Mouse (Mus musculus) CD8-positive naive resting alpha-beta T cell, adult 2 months (primary cell): ENCODE results near the gene Sdad1.

Source experiments
- DNase-seq, 2 experiments: peaks; one replicate each; pipeline ENCODE4 v3.0.0; 2022; ENCODE audit warnings: low read depth in 2 of 2, low spot score in 2 of 2

Gene Sdad1

DNA sequence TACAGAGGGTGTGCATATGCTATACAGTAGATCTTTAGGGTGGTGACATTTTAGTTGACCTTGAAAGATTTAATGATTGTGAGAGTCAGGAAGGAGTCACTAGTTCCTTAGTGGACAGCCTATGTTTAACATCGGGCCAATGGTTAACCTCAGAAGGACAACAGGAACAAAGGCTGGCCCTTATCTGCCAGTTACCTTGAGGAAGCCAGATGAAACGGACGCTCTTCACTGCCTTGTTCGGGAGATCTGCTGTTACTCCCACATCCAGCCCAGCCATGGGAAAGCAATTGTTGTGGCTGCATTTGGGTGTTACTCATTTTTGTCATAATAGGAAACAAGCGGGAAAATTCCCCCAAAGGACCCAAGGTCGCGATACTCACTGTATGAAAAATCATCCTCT is 3.5 kb upstream of the Sdad1 start:
- DNase-seq: no peak

DNA sequence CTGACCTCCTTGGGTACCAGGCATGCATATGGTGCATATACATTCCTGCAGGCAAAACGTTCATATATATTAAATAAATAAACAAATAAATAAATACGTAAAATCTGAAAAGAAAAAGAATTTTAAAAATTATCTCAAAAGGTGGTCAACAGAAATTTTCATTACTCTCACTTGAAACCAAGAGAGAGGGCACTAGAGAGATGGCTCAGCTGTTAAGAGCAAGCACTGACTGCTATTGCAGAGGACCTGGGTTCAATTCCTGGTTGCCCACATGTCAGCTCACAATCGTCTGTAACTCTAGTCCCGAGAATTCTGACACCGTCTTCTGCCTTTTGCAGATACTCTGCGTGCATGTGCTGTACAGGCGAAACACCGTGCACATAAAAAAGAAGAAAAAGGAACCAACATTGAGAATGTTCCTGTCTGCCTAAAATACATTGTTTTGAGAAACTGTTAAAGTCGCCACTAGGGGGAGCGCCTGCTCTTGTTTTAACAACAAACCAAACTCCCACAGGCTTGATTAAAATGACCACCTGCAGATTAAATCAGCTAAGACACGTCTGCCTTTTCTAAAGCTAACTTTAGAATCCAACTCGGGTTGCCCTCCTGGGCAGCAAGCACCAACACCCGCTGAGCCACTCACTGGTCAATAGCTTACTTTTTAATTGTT is 1.9 kb upstream of the Sdad1 start:
- peak; percentile 74 to 85 for DNase-seq

DNA sequence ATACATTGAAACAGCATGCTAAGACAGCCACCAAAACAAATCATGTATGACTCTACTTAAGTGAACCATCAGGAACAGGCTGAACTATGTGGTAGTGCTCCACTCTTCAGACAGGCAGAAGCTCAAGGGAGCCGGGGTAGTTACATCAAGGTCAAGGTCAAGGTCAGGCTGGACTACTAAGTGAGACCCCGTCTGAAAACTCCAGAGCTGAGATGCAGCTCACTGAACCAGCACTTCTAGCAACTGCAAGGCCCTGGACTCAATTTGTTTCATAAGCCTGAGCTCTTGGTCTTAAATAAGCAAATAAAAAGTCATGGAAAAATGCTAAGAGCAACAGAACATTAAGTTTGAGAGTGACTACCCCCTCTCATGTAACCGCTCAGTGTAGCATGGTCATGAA is 6.0 kb downstream of the Sdad1 start:
- no peak for DNase-seq

DNA sequence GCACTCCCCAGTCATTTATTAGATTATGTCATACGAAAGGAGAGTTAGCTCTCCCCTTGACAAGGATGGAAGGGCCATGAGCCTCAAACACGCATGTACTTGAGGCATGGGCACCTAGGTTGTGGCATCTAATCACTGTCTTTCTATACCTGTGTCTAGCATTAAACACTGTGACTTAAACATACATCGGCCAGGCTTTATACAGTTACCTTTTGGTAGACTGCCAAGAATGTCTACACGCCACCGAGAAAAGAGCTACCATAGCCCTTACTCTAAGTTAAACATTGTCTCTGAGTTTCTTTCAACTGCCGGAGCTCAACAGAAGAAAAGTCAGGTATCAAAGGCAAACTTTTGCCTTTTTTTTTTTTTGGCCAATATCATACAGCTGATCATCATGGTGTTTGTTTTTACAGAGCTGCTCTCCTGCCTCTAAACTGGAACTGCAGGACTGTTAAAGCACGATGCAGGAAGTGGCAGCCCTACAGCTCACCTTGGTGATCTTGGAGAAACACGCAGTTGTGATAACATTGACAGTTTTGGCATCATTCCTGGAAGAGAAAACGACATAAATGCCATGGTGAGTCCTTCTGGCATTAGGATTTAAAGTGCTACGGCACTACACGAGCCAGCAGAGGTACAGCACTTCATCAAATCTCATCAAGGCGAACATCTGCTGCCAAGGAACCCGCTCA is 8.0 kb downstream of the Sdad1 start:
- no peak for DNase-seq

DNA sequence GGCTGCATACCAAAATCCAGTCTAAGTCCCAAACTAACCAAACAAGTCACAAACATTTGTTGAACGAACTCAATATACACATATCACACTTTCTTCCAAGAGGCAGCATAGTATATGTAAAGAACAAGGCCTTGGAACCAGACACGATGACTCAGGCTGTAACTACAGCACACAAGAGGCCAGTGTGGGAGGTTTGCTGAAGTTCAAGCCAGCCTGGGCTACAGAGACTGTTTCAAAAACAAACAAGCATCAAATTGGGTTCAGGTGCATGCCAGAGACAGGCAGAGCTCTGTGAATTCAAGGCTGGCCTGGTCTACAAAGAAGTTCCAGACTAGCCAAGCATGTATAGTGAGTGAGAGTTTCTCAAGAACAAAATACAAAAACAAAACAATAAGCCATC is 15.8 kb downstream of the Sdad1 start:
- DNase-seq: no peak

DNA sequence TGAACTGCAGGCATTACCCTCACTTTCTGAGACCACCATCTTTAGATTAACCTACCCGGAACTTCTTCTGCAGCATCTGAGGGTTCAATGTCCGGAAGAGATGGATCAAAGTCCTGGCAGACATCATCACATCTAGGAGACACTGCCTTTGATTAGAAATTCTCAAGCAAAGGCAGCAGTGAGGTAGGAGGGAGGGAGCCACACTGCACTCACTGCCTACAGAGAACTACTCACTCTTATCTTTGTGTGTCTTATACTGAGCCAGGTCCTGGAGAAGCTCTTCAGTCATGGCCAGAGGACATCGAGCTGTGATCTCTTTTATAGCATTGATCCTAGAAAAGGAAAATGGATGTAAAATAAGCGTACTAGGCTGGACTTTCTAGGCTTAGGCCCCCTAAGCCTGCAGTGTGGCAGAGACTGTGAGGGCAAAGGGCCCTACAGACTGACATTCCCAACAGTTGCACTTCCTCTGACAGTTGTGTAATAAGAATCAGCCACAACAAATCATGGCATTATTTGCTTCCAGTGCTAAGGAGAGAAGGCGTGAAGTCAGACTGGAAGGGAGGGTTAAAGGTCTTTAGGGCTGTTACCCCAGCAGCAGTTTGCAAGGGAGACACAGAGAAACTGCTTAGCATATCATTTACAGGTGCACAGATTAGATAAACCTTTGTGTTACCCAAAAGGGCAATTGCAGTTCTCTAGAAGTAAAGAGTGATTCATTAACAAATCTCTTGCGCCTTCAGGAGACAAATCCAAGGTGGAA is 18.4 kb downstream of the Sdad1 start:
- DNase-seq: no peak

DNA sequence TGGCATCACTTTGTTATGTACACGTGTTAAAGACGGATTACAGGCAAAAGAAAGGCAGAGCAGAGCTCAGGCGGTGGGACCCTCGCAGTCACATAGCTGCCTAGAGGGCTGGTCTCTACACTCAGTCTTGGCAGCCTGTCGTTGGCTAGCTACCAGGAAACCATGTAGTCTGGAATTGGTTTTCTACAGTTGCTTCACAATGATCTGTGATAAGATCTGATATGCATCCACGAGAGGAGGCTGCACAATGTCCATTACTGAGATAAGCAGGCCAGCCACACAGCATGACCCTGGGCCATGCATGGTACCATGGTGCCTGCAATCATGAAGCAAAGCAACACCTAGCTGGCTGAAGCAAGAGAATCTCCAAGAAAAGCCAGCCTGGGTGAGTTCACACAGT is 22.4 kb downstream of the Sdad1 start:
- DNase-seq: no peak

DNA sequence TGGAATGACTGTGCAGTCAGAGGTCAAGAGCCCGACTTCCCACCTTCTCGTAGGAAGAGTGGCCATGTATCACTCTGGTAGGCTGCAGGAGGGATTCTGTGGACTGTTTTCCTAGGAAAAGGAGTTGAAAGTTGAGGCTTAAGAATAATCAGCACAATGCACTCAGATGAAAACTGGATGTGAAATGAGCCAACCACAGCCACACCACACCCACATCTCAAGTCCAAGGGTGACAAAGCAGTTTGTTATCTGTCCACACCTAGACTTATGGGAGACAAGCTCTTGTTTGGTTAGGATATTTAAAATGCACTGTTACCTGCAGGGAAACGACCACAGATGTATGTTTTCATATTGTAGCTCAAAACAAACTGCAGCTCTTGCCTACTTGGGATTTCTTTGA is 27.2 kb downstream of the Sdad1 start:
- no peak for DNase-seq

DNA sequence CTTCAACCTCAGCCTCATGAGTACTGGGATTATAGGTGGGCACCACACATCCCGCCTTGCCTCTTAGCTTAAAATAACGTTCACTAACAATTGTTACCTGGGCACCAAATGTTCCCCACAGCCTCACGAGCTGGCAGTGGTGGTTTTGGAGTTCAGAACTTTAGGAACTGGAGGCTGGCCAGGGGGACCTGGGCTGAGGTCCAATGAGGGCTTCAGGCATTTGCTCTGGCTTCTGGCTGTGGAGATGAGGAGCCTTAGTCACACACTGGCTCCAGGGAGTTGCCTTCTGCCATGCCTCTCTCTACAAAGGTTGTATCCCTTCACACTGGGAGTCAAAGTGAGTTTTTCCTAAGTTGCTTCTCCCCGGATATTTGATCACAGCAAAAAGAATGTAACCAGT is 27.7 kb downstream of the Sdad1 start:
- no peak for DNase-seq

DNA sequence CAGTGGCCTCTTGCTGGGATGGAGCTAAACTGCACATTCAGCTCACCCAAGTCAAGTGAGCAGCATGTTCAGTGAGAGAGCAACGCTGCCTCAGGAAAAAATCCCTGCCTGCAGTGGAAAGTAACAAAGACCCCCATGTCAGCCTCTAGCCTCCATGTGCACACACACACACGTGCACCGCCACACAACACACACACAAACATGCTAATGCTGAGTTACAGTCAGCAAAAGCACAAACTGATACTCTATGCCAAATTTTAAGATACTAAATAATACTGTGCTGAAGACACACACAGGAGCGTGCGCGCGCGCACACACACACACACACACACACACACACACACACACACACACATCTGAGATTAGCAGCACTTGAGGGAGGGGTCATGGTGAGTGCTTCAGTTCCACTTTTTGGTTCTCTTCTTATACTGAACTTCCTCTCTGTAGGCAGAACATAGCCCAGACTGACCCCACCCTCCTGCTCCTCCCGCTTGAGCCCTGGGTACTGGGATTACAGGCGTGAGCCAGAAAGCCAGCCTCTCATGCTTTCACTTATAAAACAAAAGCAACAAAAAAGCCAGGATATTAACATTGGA is 31.2 kb downstream of the Sdad1 start:
- no peak for DNase-seq

DNA sequence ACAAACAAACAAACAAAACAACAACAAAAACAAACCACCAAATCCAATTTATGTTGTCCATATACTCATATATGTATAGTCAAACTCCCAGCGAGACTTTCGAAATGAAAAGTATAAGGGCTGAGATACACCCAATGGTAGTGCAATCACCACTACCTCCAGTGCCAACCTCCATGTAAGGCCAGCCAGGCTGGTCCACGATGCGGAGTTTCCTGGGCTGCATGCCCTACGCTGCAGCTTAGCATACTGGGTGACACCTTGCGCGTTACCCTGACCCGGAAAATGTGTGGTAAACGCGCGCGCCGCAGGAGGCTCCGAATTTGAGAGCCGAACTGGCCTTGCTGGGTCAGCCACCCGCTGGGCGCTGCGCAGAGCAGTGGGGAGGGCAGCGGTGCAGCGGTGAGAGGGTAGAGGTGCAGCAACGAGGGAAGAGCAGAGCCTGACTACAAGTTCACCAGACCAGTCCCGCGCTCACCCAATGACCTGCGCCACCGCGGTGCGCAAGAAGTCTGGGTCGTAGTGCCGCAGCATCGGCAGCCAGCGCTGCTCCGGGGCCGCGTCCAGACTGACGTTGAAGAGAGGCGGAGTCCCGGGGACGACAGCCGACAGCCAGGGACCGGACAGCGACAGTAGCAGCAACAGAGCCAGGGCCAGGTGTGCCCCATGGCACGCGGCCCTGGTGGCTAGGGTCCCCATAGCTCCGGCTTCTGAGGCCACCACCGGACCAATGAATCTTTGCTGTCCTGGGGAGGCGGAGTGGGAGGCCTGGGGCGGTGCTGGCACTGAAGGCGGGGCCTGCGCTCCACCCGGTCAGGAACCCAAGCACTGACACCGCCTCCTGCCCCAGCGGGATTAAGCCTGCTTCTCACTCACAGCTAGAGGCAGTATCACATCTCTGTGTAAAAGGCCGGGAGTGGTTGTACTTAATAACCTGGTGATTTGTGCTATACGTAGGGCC is 32.6 kb downstream of the Sdad1 start, which contains the start of gene Naaa:
TSS of gene Naaa (minus strand) at position 734 of the 958 bp plus-strand sequence.
- DNase-seq: peak; percentile 68 to 72

DNA sequence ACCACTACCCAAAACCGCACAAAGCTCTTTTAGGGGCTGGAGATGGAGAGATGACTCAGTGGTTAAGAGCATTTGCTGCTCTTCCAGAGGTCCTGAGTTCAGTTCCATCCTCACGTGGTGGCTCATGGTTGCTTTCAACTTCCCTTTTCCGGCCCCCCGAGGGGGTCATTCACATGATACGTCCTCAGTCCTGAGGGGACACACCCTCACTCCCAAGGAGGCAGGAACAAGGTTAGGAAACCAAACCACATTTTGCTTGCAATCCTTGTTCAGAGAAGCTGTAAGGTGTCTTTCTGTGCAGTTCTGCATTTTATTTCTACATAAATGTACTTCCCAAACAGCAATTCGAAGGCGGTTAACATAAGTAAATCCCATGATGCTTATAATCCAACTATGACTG is 39.8 kb downstream of the Sdad1 start:
- DNase-seq: no peak

DNA sequence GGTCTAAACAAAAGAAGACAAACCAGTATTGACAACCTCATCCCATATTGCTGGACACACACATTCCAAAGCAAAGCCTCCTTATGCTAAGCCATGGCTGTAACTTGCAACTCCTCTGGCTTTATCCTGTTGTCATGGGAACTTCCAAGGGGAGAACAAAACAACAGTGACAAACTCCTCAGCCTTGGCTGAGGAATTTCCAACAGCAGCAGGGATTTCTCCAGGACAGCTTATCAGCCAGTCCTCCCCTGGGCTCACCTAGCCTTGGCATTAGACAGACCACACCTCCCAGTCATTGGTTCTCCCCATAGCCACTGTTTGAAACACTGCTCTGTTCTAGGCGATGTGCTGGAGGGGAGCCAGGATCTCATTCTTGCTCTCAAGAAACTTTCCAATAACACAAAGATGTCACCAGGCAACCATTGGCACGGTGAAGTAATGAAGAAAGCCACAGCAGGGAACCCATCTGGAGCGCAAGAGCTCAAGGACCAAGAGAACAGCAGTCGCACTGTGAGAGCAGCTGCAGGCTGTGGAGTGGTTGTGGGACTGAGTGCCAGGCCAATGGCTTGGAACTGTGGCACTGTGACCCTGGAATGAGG is 46.4 kb downstream of the Sdad1 start:
- DNase-seq: no peak

DNA sequence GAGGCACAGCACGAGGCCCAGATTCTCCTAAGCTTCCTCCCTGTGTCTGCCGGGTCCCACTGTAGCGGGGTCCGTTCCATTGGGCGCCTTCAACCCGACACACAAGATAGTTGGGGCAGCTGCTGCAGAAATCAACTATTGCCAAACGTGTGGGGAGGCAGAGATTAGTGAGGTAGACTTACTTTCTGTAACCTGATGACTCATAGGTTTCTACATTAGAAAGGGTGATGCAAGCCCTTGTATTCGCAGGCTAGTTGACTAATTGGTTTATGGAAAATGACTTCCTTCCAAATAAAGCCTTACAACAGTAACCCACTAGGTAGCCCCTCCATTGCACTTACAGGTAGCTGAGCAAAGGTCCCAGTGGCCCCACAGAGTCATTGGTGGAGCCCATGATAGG is 47.6 kb downstream of the Sdad1 start:
- DNase-seq: no peak

DNA sequence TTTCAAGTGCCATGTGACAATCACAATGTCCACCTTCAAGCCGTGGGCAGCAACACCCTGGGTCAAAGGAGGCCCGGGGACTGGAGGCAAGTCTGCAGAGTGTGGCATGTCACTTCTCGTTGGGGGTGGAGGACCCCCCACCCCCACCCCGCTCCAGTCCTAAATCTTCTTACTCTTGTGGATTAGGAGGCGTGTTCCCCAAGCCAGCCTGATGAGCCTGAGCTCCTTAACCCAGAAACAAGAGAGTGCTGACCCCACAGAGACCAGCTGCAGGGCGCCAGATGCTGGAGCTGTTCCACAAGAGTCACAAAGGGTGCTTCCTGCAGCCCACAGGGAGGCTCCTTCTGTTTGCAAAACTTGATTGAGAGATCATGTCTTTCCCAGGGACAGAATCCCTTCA is 54.1 kb downstream of the Sdad1 start, which contains the start of gene Ppef2:
TSS of gene Ppef2 (minus strand) at position 61 of the 400 bp plus-strand sequence.
- DNase-seq: no peak

DNA sequence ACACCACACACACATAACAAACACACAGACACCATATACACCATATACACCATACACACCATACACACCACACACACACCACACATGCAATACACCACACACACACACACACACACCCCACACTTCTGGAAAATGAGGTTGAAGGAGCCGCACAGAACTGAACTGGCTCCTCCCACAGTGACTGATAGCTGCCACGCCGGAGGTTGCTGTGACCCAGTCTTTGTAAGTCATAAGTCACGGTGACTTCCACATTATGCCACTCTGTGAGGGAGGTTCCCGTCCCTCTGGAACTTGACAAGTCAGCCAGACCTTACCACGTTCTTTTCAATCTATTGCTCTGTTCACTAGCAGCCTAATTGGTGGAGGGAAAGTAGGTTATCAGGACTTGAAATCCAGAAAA is 55.8 kb downstream of the Sdad1 start:
- DNase-seq: no peak

DNA sequence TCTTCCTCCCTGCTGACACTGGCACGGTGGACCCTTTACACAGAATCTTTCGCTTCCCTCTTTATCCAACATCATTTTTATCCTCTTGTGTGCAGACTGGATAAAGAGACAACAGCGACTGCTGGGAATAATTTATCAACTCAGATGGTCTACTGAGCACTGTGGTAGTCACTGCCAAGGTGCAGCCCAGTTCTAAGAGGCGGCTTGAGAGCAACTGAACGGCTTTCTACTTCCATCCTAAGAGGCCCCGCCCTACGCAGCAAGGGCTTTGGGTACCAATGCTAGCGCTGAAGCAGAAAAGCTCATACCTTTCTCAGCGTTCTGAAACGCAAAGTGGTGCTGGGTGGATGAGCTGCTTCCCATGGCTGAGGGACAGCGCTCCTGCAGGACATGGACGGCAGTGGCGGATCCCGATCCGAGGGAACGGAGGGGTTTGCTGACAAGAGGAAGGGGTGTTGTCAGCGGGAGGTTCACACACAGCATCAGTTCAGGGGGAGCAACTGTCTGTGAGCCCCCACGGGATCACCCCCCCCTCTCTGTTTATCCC is 57.4 kb downstream of the Sdad1 start:
- DNase-seq: no peak

DNA sequence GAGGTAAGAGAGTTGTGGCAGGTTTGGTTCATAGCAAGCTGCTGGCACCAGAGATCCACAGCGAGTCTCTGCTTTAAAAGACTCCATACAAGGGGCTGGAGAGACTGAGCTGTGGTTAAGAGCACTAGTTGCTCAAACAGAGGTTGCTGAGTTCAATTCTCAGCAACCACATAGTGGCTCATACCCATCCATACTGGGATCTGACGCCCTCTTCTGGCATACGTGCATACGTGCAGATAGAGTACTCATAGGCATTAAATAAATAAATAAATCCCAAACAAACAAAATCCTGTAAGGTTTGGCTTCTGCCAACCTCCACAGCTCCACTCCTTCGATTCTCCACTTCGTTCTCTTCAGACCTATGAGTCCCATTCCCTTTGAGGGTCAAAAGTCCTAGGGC is 58.2 kb downstream of the Sdad1 start:
- DNase-seq: no peak

DNA sequence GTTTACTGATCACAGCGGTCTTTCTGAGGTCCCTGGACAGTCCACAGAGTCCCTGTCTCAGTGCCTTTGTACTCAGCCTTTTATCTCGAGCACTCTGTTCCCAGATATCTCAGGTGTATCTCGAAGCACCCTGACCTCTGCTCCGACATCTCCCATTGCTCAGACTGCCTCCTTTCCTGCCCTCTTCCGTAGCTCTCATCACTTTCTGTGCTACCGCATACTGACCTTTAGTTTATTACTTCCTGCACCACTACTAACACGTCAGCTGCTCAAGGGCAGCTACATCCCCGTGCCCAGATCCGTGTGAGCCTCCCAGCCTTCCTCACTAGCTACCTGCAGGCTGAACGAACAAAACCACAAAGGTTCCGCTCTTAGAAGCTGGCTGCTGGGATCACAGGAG is 61.7 kb downstream of the Sdad1 start:
- DNase-seq: no peak

DNA sequence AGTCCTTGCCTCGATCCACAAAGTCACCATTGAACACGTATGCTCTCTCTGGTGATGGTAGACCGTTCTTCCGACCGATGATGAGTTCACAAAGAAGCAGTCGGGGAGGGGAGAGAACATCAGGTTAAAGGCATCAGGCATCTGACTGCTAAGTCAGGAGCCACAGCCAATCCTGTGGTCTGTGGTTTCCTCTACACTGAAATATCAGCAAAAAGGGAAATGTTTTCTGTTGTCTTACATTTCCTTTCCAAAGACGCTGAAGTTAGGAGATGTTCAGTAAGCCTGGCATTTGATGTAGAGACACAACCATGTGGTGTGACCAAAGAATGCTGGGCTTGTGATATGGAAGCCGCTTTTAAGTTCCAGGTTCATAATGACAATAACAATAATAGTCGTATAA is 64.8 kb downstream of the Sdad1 start:
- DNase-seq: peak; percentile 25 to 48
